Mouse (Mus musculus) hematopoietic stem cell, adult 5-6 weeks (primary cell): ENCODE data around the gene Amotl2. TPM values are rescaled to one million over a fixed set of nuclear protein-coding genes. Genes with fewer than 3 reads are reported as not detected.

Experiments used
- ATAC-seq, 2 experiments: fragments of 125-278 bp in 1 of 2; replicated peaks in 1 of 2; 2 replicates each; pipeline ENCODE4 v1.8.0; 2016 to 2017; ENCODE audit warnings: inconsistent platforms in 2 of 2, mild to moderate bottlenecking in 2 of 2, moderate number of reproducible peaks in 2 of 2, low read depth in 1 of 2, moderate TSS enrichment in 1 of 2; ENCODE audit not compliant: low FRiP score in 2 of 2, poor library complexity in 2 of 2, severe bottlenecking in 2 of 2, insufficient read depth in 1 of 2, low TSS enrichment in 1 of 2
- total RNA-seq: library from RNA; stranded (forward); fragments of 172-1452, 232-1000 nt; gene quantifications from 2 replicates; pipeline ENCODE4 v1.2.3, GENCODE M21; 2017

Amotl2 gene
- 1.4 and 7.3 TPM in 2 replicates for total RNA-seq

- ATAC-seq: no peak
These were observed at the start of gene Amotl2 for GRCm38 (mm10) chr9:102716481-102717163. Gene Amotl2, plus strand, starts transcription at chr9:102716672.

GRCm38 (mm10) chr9:102668115-102668514, 48.4 kb upstream of the Amotl2 start:
- no peak for ATAC-seq

GRCm38 (mm10) chr9:102668906-102669305, 47.6 kb upstream of the Amotl2 start:
- no peak for ATAC-seq

GRCm38 (mm10) chr9:102673381-102673780, 43.1 kb upstream of the Amotl2 start:
- no peak for ATAC-seq

- no peak for ATAC-seq
These were observed 40.5 kb upstream of the Amotl2 start for GRCm38 (mm10) chr9:102675922-102676321.

- no peak for ATAC-seq
These were observed 35.0 kb upstream of the Amotl2 start for GRCm38 (mm10) chr9:102681470-102681869.

GRCm38 (mm10) chr9:102687943-102688342, 28.5 kb upstream of the Amotl2 start:
- no peak for ATAC-seq

- ATAC-seq: no peak
These were observed 27.0 kb upstream of the Amotl2 start for GRCm38 (mm10) chr9:102689406-102689939.

GRCm38 (mm10) chr9:102689940-102690642, 26.4 kb upstream of the Amotl2 start:
- ATAC-seq: 0 out of 4 replicates have a peak, but pooled peaks of 1 of the 2 experiments have one; percentile 12

GRCm38 (mm10) chr9:102690891-102691290, 25.6 kb upstream of the Amotl2 start:
- ATAC-seq: no peak

- ATAC-seq: no peak
These were observed 23.7 kb upstream of the Amotl2 start for GRCm38 (mm10) chr9:102692564-102693475.

- ATAC-seq: no peak
These were observed 15.4 kb upstream of the Amotl2 start for GRCm38 (mm10) chr9:102701042-102701441.

GRCm38 (mm10) chr9:102709504-102710135, 6.9 kb upstream of the Amotl2 start:
- ATAC-seq: no peak

- no peak for ATAC-seq
These were observed 6.0 kb upstream of the Amotl2 start for GRCm38 (mm10) chr9:102710520-102710919.

GRCm38 (mm10) chr9:102713797-102714196, 2.7 kb upstream of the Amotl2 start:
- no peak for ATAC-seq

- ATAC-seq: no peak
These were observed 1.5 kb upstream of the Amotl2 start for GRCm38 (mm10) chr9:102714893-102715505.

- ATAC-seq: no peak
These were observed 969 bp upstream of the Amotl2 start for GRCm38 (mm10) chr9:102715506-102715900.
